Mouse (Mus musculus): ENCODE data around the gene Ssu72.
A peak's percentile ranks its signal among the peaks of the same experiment; 100 is the strongest.

DNA sequence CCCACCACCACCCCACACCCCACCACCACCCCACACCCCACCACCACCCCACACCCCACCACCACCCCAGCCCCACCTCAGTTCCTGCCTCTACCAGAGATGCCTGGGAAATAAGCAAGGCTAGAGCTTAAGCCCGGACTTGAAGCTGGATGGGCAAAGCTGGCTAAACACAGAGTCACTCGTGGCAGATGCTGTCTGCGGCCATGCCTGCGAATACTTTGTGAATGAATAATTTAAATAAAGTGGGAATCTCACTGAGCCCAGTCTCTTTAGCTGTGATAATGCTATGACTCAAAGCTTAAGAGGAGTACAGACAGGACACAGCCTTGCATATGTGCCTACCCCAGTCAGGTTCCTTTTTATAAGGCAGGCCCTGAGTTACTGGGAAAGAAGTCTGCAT, 74.9 kb downstream of the Ssu72 start:
- TF ChIP-seq CTCF (IDR thresholded peaks at IDR 0.05; ENCODE audit: control insufficient read depth, insufficient read depth, insufficient read length): no peak
- TF ChIP-seq CEBPB (IDR thresholded peaks at IDR 0.05; ENCODE audit: low read depth): no peak
- TF ChIP-seq USF1 (IDR thresholded peaks at IDR 0.05; ENCODE audit: low read depth): no peak
- peak; percentile 58 for TF ChIP-seq MYOD1 (IDR thresholded peaks at IDR 0.05; ENCODE audit: control insufficient read depth, insufficient read length, low read depth)
